In genomic region chr1:138334701-138335100, GRCm38 (mm10) we compare ENCODE assay signal across 27 mouse cellular contexts.
A peak's percentile ranks its signal among the peaks of the same experiment; 100 is the strongest.
DNase-seq lines count a peak whose midpoint lies in the region; TF ChIP-seq lines count a peak whose summit lies in the region.
"Had no signal": no experiment of that assay in that cellular context is flagged by ENCODE, and none has a peak within 500 bp of the region (broad histone marks: within the 10 kb centered on the region; RNA-seq: fewer than 3 reads in every experiment).

No protein-coding gene starts in this region.

- H3K27ac ChIP-seq in embryonic fibroblast, embryonic 13.5 days (ENCODE audit: insufficient read depth, low read length): peak overlapping the region; percentile 76
- H3K27ac ChIP-seq: embryonic facial prominence, embryonic 10.5 days; embryonic facial prominence, embryonic 15.5 days; gastrocnemius, adult 2 months; hindbrain, embryonic 13.5 days; limb, embryonic 12.5 days; liver, embryonic 15.5 days; neural tube, embryonic 12.5 days had no signal

- DNase-seq in left cerebral cortex, postnatal 14 days (ENCODE audit: low spot score in 2 of 2): peak; percentile 53 to 74
- DNase-seq in left cerebral cortex, postnatal 4 days: no peak
- peak; percentile 37 for DNase-seq in right cerebral cortex, postnatal 14 days
- DNase-seq in right cerebral cortex, postnatal 25 days: no peak
- no peak for DNase-seq in Muller cell, postnatal 12 days (ENCODE audit: inconsistent ontology term)
- DNase-seq in cerebellum, adult 18-20 months: no peak
- no peak for DNase-seq in heart, postnatal 14 days
- DNase-seq: adrenal gland, postnatal 14 days; cerebellum, adult 11-12 months; cerebellum, postnatal 14 days; gastrocnemius, adult 2 months; gastrocnemius, postnatal 36 days; heart, adult 18-20 months; heart, postnatal 4 days; kidney, adult 9 months; kidney, postnatal 10 days; layer of hippocampus, adult 9-11 months; lung, embryonic 14.5 days; lung, postnatal 14 days; thymus, postnatal 14 days had no signal

- peaks cover 2% of the 10 kb centered on the region; the same call in 1 of the 2 replicates for H3K4me1 ChIP-seq in embryonic fibroblast, embryonic 13.5 days (ENCODE audit: control insufficient read depth, insufficient read depth, low read length)
- H3K4me1 ChIP-seq: embryonic facial prominence, embryonic 10.5 days; embryonic facial prominence, embryonic 15.5 days; hindbrain, embryonic 13.5 days; liver, embryonic 15.5 days; neural tube, embryonic 12.5 days had no signal

- no peak overlapping the region for H3K4me3 ChIP-seq in embryonic fibroblast, embryonic 13.5 days (ENCODE audit: insufficient read depth, low read length)
- H3K4me3 ChIP-seq: embryonic facial prominence, embryonic 10.5 days; embryonic facial prominence, embryonic 15.5 days; gastrocnemius, adult 2 months; hindbrain, embryonic 13.5 days; limb, embryonic 12.5 days; liver, embryonic 15.5 days; neural tube, embryonic 12.5 days had no signal

- TF ChIP-seq POLR2A in embryonic fibroblast, embryonic 13.5 days (IDR thresholded peaks at IDR 0.05; ENCODE audit: low read depth, low read length): no peak

- intact Hi-C loops in left cerebral cortex, postnatal 14 days (cut with DNase I): no loop called here
- intact Hi-C loops in left cerebral cortex, postnatal 4 days (cut with DNase I): loop anchor here (5.0 kb wide), 1 partner anchor 498 kb away; no protein-coding TSS in a partner anchor
- intact Hi-C loops in heart, postnatal 14 days (cut with DNase I): no loop called here

- TF ChIP-seq CTCF in embryonic fibroblast, embryonic 13.5 days (IDR thresholded peaks at IDR 0.05; ENCODE audit: borderline replicate concordance, insufficient read depth, low read length): no peak

Comparison
In these comparisons a context has a peak if more than half of its experiments do, and no peak if none do; other contexts are left out.
1. DNase-seq: peak in left cerebral cortex, postnatal 14 days (2 of 2) and right cerebral cortex, postnatal 14 days (single experiment); none in left cerebral cortex, postnatal 4 days (single experiment), right cerebral cortex, postnatal 25 days (single experiment), Muller cell, postnatal 12 days (single experiment), cerebellum, adult 18-20 months (0 of 2) and heart, postnatal 14 days (0 of 2).